Mouse (Mus musculus) CD8-positive naive resting alpha-beta T cell, adult 2 months (primary cell): ENCODE measurements around the gene Man2a1.

Experiments
- DNase-seq, 2 experiments: peaks; one replicate each; pipeline ENCODE4 v3.0.0; 2022; ENCODE audit warnings: low read depth in 2 of 2, low spot score in 2 of 2

Man2a1 gene

DNA sequence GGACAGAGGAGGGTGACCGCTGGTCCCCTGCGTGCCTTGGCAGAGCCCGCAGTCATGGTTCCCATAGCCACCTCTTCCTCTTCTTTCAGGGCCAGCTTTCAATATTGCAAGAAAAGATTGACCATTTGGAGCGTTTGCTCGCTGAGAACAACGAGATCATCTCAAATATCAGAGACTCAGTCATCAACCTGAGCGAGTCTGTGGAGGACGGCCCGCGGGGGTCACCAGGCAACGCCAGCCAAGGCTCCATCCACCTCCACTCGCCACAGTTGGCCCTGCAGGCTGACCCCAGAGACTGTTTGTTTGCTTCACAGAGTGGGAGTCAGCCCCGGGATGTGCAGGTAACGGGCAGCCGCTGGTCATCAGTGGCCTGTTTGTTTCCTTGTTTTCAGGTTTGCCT, 23.9 kb downstream of the Man2a1 start:
- DNase-seq: no peak

- peak in 1 of 2 experiments; percentile 5 for DNase-seq
Measured at GRCm38 (mm10) chr17:64628796-64629195, 28.3 kb downstream of the Man2a1 start.

GRCm38 (mm10) chr17:64629486-64629885, 28.9 kb downstream of the Man2a1 start:
- DNase-seq: no peak

DNA sequence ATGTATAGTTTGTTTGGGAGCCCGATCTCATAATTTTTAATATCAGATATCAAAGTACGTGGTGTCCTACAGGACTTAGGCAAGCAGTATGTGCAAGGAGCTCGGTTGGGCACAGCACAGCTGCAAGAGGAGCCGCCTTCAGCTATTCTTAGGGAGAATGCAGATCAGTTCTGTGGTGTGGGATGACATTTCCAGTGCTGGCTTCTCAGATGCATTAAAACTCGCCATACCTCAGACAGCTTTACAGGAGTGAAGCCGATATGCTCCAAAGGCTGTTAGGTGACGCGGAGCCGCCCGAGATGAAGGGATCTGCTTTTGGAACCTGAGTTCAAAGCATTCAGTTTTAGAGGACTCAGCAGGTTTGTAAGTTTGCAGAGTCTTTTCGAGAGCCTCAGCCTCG, 30.0 kb downstream of the Man2a1 start:
- no peak for DNase-seq

DNA sequence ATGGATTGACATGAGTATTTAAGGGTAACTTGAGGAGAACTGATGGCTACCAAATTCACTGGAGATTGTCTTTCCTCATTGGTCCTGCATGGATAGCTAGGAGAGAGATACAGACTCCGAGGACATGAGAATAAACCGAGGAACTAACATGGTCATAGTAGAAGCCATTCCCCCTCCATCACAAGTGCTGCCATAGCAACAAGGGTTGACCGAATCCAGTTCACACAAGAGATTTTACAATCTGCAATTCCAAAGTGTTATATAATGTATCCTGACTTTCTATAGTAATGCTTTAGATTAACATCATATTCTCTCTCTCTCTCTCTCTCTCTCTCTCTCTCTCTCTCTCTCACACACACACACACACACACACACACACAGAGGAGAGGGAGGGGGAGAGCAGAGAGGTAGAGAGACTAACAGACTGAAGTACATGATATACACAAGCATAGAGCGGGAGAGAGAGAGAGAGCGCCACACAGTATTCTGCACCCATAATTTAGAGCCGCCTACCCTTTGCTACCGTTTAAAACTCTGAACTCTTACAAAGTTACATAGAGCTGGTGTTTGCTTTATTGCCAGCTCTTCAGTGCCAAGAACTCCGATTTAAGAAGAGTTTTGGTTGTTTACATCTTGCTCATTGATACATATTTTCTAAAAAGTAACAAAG, 37.5 kb downstream of the Man2a1 start:
- no peak for DNase-seq

- DNase-seq: no peak
Measured at GRCm38 (mm10) chr17:64641376-64641775, 40.8 kb downstream of the Man2a1 start.

- DNase-seq: no peak
Measured at GRCm38 (mm10) chr17:64643644-64644043, 43.1 kb downstream of the Man2a1 start.

- no peak for DNase-seq
Measured at GRCm38 (mm10) chr17:64644888-64645605, 44.5 kb downstream of the Man2a1 start.

- DNase-seq: no peak
Measured at GRCm38 (mm10) chr17:64647396-64647795, 46.9 kb downstream of the Man2a1 start.

DNA sequence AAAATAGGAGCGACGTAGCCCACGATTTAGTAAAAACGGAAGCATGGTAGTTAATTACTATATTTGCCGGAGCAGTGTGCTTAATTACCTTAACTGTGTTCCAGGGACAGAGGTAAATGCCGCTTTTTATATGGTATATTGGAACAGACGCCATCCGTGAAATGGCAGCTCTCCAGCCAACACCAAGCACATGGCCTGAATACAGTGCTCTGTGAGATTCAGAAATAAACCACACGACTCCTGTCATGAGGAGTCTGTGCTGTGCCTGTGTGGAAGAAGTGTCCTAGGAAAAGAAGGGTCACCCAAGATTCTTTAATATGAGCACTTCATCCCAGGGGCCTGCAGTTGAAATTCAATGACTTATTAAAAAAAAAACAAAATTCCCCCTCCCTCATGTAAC, 50.2 kb downstream of the Man2a1 start:
- DNase-seq: no peak

GRCm38 (mm10) chr17:64653621-64654020, 53.1 kb downstream of the Man2a1 start:
- DNase-seq: no peak

DNA sequence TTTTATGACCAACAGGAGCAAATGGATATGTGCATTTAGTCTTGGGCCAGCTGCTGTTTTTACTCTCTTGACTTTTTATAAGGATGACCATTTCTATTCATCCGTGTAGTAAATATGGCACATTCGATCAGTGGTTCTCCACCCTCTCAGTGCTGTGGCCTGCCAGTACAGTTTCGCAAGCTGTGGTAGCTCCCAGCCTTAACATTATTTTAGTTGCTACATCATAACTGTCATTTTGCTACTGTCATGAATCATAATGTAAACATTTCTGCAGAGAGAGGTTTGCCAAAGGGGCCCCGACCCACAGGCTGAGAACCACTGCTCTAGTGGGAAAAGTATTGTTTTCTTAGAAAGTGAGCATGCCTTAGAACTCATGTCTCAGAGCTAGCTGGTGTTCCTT, 59.1 kb downstream of the Man2a1 start:
- DNase-seq: no peak

GRCm38 (mm10) chr17:64666518-64666917, 66.0 kb downstream of the Man2a1 start:
- DNase-seq: no peak

GRCm38 (mm10) chr17:64668504-64668903, 68.0 kb downstream of the Man2a1 start:
- no peak for DNase-seq

DNA sequence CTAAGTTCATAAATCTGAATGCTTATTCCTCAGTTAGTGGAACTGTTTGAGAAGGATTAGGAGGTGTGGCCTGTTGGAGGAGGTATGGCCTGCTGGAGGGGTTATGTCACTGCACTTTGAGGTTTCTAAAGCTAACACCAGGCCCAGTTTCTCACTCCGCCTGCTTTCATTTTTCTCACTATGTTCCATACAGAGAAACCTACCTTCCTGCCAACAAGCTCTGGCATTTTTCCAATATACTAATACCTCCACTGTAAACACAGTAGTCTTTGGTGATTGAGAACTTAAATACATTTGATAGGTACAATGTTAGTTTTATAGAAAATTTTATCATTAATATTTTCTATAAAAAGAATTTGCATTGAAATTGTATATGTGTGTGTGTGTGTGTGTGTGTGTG, 73.9 kb downstream of the Man2a1 start:
- no peak for DNase-seq

- no peak for DNase-seq
Measured at GRCm38 (mm10) chr17:64674980-64675379, 74.4 kb downstream of the Man2a1 start.

DNA sequence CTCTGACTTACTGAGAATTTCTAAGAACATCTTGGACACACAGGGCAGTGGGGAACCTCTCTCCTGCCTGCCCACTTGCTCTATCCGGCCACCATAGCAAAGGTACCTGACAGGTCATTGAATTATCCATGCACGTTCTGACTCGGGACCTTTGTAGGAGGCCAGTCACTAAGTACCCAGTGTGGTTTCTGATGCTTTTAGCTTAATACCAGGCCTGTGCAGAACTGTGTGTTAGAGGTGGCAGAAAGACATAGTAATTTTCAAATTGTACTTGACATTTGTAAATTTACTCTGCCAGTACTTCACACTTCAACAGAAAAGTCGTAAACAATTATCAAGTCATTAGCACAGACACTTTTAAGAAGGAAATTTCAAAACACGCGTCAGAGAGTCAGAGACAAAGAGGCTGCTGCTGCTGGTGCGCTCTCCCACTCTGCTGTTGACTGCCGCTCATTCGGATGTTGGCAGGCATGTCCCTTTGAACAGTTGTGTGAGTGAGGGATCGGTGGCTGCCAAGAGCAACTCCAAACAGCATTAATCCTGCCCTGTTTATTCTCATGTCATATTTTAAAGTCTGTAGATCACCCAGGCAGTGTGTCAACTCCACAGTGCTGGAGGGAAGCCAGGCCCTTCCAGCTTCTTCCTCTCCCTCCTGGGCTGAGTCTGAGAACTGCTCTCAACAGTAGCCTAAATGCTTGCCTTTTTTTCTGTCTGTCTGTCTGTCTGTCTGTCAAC, 76.4 kb downstream of the Man2a1 start:
- DNase-seq: no peak

- DNase-seq: no peak
Measured at GRCm38 (mm10) chr17:64681461-64681860, 80.9 kb downstream of the Man2a1 start.

GRCm38 (mm10) chr17:64681927-64682326, 81.4 kb downstream of the Man2a1 start:
- no peak for DNase-seq

DNA sequence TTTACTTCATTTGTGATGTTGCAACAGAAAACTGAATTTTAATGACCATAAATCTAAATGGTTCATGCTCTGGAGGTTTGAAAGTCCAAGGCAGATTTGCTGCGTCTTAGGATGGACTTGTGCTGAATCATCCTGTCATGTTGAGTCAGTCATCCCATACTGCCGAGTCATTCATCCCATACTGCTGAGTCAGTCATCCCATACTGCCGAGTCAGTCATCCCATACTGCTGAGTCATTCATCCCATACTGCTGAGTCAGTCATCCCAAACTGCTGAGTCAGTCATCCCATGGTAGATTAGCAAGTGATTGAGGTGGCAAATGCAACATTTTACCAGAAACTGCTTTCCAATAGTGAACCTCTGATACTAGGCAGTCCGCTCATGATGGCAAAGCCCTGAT, 83.6 kb downstream of the Man2a1 start:
- no peak for DNase-seq

DNA sequence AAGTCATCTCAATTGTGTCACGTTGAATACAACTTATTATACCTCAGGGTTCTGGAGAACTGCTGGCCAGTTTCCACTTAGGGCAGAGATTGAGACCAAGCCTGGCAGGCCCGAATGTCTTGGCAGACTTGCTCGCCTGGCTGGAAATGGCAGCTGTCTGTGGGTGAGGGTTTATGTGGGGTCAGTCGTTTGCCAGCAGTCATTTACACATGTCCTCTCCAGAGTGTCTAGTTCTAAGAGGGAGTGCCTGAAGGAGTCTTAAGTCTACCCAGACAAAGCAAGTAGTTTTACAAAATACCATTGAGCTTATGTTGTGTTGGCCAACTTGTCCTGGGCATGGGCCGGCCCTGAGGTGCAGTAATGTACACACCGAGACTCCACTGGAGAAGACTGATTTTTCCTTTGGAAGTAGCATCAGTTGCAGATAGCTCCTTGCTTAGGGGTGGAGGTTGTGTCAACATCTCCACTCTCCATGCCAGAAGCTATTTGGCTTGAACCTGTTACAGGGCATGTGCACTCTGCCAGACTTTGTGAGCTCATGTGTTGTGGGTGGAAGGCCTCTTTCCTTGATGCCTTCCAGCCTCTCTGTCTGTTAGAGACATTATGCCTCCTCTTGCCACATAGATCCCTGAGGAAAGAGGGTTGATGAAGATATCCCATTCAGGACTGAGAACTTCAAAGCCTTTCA, 84.8 kb downstream of the Man2a1 start:
- DNase-seq: no peak

DNA sequence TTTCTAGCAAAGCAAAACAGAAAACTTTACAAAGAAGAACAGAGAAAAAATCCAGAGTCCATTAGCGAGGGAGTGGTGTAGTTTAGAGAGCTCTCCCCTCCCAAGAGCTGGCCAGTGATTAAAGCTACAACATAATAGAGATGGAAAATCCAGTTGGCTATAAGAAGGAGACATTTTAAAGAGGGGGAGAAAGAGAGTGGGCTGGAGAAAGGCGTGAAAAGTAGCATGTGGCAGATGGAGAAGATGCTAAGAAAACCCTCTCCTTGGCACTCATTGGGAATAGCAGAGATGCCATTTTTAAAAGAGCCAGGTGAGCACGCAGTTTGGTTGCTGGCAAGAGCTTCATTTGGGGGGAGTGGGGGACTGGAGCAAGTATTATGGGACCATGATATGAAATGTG, 89.1 kb downstream of the Man2a1 start:
- DNase-seq: no peak
